Mouse (Mus musculus): ENCODE results near the gene Cnot3. TPM values are rescaled to one million over a fixed set of nuclear protein-coding genes. Genes with fewer than 3 reads are reported as not detected.
A peak's percentile ranks its signal among the peaks of the same experiment; 100 is the strongest.
"Not testable (repeated sequence)": the region's sequence is repeated elsewhere in the genome, so short reads cannot be mapped to it uniquely, and the experiment has no call there.

The Cnot3 gene
- total and polyA plus RNA-seq, 2 experiments from 2014 or later = 26.0 to 26.4 TPM

GRCm38 (mm10) chr7:3703879-3704441 lies 58.9 kb downstream of the Cnot3 start, which contains the start of gene Rps9:
Rps9 (plus strand) TSS chr7:3703993.
- peak within 1 kb of the TSS; percentile 92 for H3K27ac ChIP-seq
- no peaks in the 10 kb centered on the region for H3K9me3 ChIP-seq (ENCODE audit: low read length)
- H3K9ac ChIP-seq (replicated peaks; ENCODE audit: low read length) = peak within 1 kb of the TSS; percentile 65
- ATAC-seq = peak; percentile 96
- peak within 1 kb of the TSS; percentile 87 for H3K4me2 ChIP-seq (ENCODE audit: low read depth, low read length)
- peak; percentile 99 for DNase-seq (ENCODE audit: low spot score)
- peak; percentile 51 for TF ChIP-seq CTCF (IDR thresholded peaks at IDR 0.05; ENCODE audit: low read depth)
- peaks cover 26% of the 10 kb centered on the region for H3K36me3 ChIP-seq (ENCODE audit: insufficient read depth, low read length)
- peaks cover 10% of the 10 kb centered on the region for H3K4me1 ChIP-seq (ENCODE audit: insufficient read depth, low read length)
- peak within 1 kb of the TSS; percentile 71 for H3K4me3 ChIP-seq (ENCODE audit: low read length)
- 3% methylated on average over 42 of the region's 42 CpGs for WGBS
- H3K27me3 ChIP-seq (ENCODE audit: insufficient read depth, low read length) = no peaks in the 10 kb centered on the region

GRCm38 (mm10) chr7:3704475-3704874 lies 59.4 kb downstream of the Cnot3 start:
- ATAC-seq = peak; percentile 69
- Histone ChIP-seq H3K27me3 (ENCODE audit: insufficient read depth, low read length) (no peaks in the 10 kb centered on the region), H3K36me3 (ENCODE audit: insufficient read depth, low read length) (peaks cover 21% of the 10 kb centered on the region), H3K9me3 (ENCODE audit: low read length) (no peaks in the 10 kb centered on the region), H3K4me2 (ENCODE audit: low read depth, low read length) (peak overlapping the region; percentile 87), H3K4me3 (ENCODE audit: low read length) (peak overlapping the region; percentile 71), H3K27ac (peak overlapping the region; percentile 92), H3K4me1 (ENCODE audit: insufficient read depth, low read length) (peaks cover 10% of the 10 kb centered on the region), H3K9ac (replicated peaks; ENCODE audit: low read length) (peak overlapping the region; percentile 65)
- no peak for DNase-seq (ENCODE audit: low spot score)
- WGBS = under 1% methylated on average over 20 of the region's 20 CpGs
- TF ChIP-seq CTCF (IDR thresholded peaks at IDR 0.05; ENCODE audit: low read depth) = no peak

- not testable (repeated sequence) for DNase-seq (ENCODE audit: low spot score); H3K4me1 ChIP-seq (ENCODE audit: insufficient read depth, low read length); H3K27ac ChIP-seq; ATAC-seq; H3K9me3 ChIP-seq (ENCODE audit: low read length); H3K27me3 ChIP-seq (ENCODE audit: insufficient read depth, low read length)
- Histone ChIP-seq H3K4me2 (ENCODE audit: low read depth, low read length) (peak overlapping the region; percentile 87), H3K9ac (replicated peaks; ENCODE audit: low read length) (peak overlapping the region; percentile 65), H3K36me3 (ENCODE audit: insufficient read depth, low read length) (peaks cover 13% of the 10 kb centered on the region), H3K4me3 (ENCODE audit: low read length) (peak overlapping the region; percentile 71)
- WGBS = under 1% methylated on average over 6 of the region's 7 CpGs
These were observed 60.4 kb downstream of the Cnot3 start for GRCm38 (mm10) chr7:3705461-3705860.

GRCm38 (mm10) chr7:3705911-3706310 lies 60.8 kb downstream of the Cnot3 start:
- Histone ChIP-seq H3K4me1 (ENCODE audit: insufficient read depth, low read length) (peaks cover 10% of the 10 kb centered on the region), H3K9ac (replicated peaks; ENCODE audit: low read length) (peak overlapping the region; percentile 65), H3K4me3 (ENCODE audit: low read length) (peak overlapping the region; percentile 71), H3K4me2 (ENCODE audit: low read depth, low read length) (peak overlapping the region; percentile 87), H3K9me3 (ENCODE audit: low read length) (no peaks in the 10 kb centered on the region), H3K36me3 (ENCODE audit: insufficient read depth, low read length) (peaks cover 10% of the 10 kb centered on the region), H3K27ac (no peak overlapping the region), H3K27me3 (ENCODE audit: insufficient read depth, low read length) (no peaks in the 10 kb centered on the region)
- TF ChIP-seq CTCF (IDR thresholded peaks at IDR 0.05; ENCODE audit: low read depth) = no peak
- WGBS = 32% methylated on average over 6 of the region's 6 CpGs
- DNase-seq (ENCODE audit: low spot score) (no peak), ATAC-seq (no peak)

- TF ChIP-seq CTCF (IDR thresholded peaks at IDR 0.05; ENCODE audit: low read depth) = no peak
- Histone ChIP-seq H3K9ac (replicated peaks; ENCODE audit: low read length) (peak overlapping the region; percentile 65; the same call in 1 of the 2 replicates), H3K27ac (no peak overlapping the region), H3K4me1 (ENCODE audit: insufficient read depth, low read length) (peaks cover 10% of the 10 kb centered on the region), H3K4me3 (ENCODE audit: low read length) (peak overlapping the region; percentile 71), H3K4me2 (ENCODE audit: low read depth, low read length) (peak overlapping the region; percentile 87), H3K27me3 (ENCODE audit: insufficient read depth, low read length) (no peaks in the 10 kb centered on the region), H3K36me3 (ENCODE audit: insufficient read depth, low read length) (peaks cover 9% of the 10 kb centered on the region), H3K9me3 (ENCODE audit: low read length) (no peaks in the 10 kb centered on the region)
- 45% methylated on average over 11 of the region's 11 CpGs for WGBS
- DNase-seq (ENCODE audit: low spot score) = no peak
- no peak for ATAC-seq
These were observed 61.4 kb downstream of the Cnot3 start for GRCm38 (mm10) chr7:3706343-3706934.

- ATAC-seq = no peak
- no peak overlapping the region for H3K9ac ChIP-seq (replicated peaks; ENCODE audit: low read length)
- no peak for TF ChIP-seq CTCF (IDR thresholded peaks at IDR 0.05; ENCODE audit: low read depth)
- DNase-seq (ENCODE audit: low spot score) = no peak
- peaks cover 10% of the 10 kb centered on the region for H3K4me1 ChIP-seq (ENCODE audit: insufficient read depth, low read length)
- H3K27me3 ChIP-seq (ENCODE audit: insufficient read depth, low read length) = no peaks in the 10 kb centered on the region
- no peak overlapping the region for H3K4me3 ChIP-seq (ENCODE audit: low read length)
- H3K27ac ChIP-seq = no peak overlapping the region
- peaks cover 9% of the 10 kb centered on the region for H3K36me3 ChIP-seq (ENCODE audit: insufficient read depth, low read length)
- 59% methylated on average over 4 of the region's 4 CpGs for WGBS
- H3K4me2 ChIP-seq (ENCODE audit: low read depth, low read length) = no peak overlapping the region
- H3K9me3 ChIP-seq (ENCODE audit: low read length) = no peaks in the 10 kb centered on the region
These were observed 62.0 kb downstream of the Cnot3 start for GRCm38 (mm10) chr7:3707027-3707426.

All from hindbrain, postnatal 0 days (tissue).